14 mouse cellular contexts compared by ENCODE assay signal in the genomic region with DNA sequence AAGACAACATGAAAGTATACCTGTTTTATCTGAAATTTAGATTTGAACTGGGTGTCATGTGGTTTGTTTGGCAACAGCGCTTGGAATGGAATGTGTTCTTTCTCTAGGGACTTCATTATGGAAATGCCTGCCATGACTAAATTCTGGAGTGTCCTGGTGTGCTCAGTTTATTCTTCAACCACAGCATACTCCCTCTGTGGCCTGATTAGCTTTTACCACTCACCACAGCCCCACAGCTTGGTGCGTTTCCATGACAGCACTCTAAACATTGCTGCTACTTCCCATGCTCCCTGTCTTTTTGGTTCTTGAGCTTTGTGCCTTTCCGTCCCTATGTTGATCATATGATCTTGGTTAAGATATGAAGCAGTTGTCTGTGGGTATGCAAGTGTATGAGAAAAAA.
DNase-seq lines count a peak whose midpoint lies in the region; ATAC-seq and TF ChIP-seq lines count a peak whose summit lies in the region.
"Had no signal": no experiment of that assay in that cellular context is flagged by ENCODE, and none has a peak within 500 bp of the region (broad histone marks: within the 10 kb centered on the region; RNA-seq: fewer than 3 reads in every experiment).

No protein-coding gene starts in this region.

- peak; percentile 76 for ATAC-seq in Patski
- ATAC-seq: inflammation-experienced regulatory T-cells, adult 6 months; liver, embryonic 12.5 days had no signal

- in situ Hi-C loops in Patski (cut with MboI; ENCODE audit: low pct_unique_long_range_greater_than_20kb): no loop called here

- peak; percentile 3 for DNase-seq in kidney, adult 11 months
- no peak for DNase-seq in kidney, postnatal 10 days
- DNase-seq in 416B (ENCODE audit: low read depth) (peak; percentile 20), Patski (ENCODE audit: low read depth, low spot score) (peak; percentile 17)
- peak; percentile 21 for DNase-seq in lung, postnatal 10 days
- no peak for DNase-seq in right cerebral cortex, adult 2 months (ENCODE audit: low spot score in 2 of 2)
- DNase-seq in frontal cortex, postnatal 25 days (ENCODE audit: low spot score in 2 of 2): no peak
- no peak for DNase-seq in neural tube, embryonic 10.5 days (ENCODE audit: extremely low spot score, low spot score)
- DNase-seq: adrenal gland, postnatal 25 days; cerebellum, postnatal 25 days; heart, postnatal 14 days; right cerebral cortex, postnatal 4 days had no signal

- H3K27me3 ChIP-seq in Patski: peaks cover 36% of the 10 kb centered on the region
- H3K27me3 ChIP-seq: liver, embryonic 12.5 days had no signal

- TF ChIP-seq CTCF in Patski (IDR thresholded peaks at IDR 0.05): no peak

- POLR2A ChIA-PET in Patski (lab: Charles Lee): no interaction called here

- CTCF ChIA-PET in Patski (lab: Charles Lee): no interaction called here

Comparison
In these comparisons a context has a peak if more than half of its experiments do, and no peak if none do; other contexts are left out.
1. DNase-seq: peak in kidney, adult 11 months (single experiment), 416B (single experiment), Patski (single experiment) and lung, postnatal 10 days (single experiment); none in kidney, postnatal 10 days (single experiment), right cerebral cortex, adult 2 months (0 of 2), frontal cortex, postnatal 25 days (0 of 2) and neural tube, embryonic 10.5 days (single experiment).